Mouse (Mus musculus) lung, postnatal 10 days (tissue): ENCODE results near the gene Nfic.

Experiments
- DNase-seq: peaks from one replicate; pipeline ENCODE4 v3.0.0; 2021

Gene Nfic

GRCm38 (mm10) chr10:81401521-81402226 lies 53.8 kb downstream of the Nfic start:
- DNase-seq = peak; percentile 93

GRCm38 (mm10) chr10:81401205-81401520 lies 54.3 kb downstream of the Nfic start:
- no peak for DNase-seq

GRCm38 (mm10) chr10:81400371-81401204 lies 54.8 kb downstream of the Nfic start:
- no peak for DNase-seq

- no peak for DNase-seq
Measured at GRCm38 (mm10) chr10:81399798-81400308, 55.6 kb downstream of the Nfic start.

GRCm38 (mm10) chr10:81399296-81399695 lies 56.1 kb downstream of the Nfic start:
- DNase-seq = no peak

- no peak for DNase-seq
Measured at GRCm38 (mm10) chr10:81396749-81397148, 58.7 kb downstream of the Nfic start.

GRCm38 (mm10) chr10:81395865-81396264 lies 59.6 kb downstream of the Nfic start:
- DNase-seq = no peak

GRCm38 (mm10) chr10:81395127-81395526 lies 60.3 kb downstream of the Nfic start:
- DNase-seq = peak; percentile 85

GRCm38 (mm10) chr10:81393456-81394063 lies 61.9 kb downstream of the Nfic start:
- peak; percentile 68 for DNase-seq

- no peak for DNase-seq
Measured at GRCm38 (mm10) chr10:81392781-81393185, 62.7 kb downstream of the Nfic start, which contains the start of gene Smim24. Gene Smim24, plus strand, starts transcription at chr10:81393051.

- no peak for DNase-seq
Measured at GRCm38 (mm10) chr10:81392270-81392669, 63.2 kb downstream of the Nfic start.

GRCm38 (mm10) chr10:81390678-81390965 lies 64.8 kb downstream of the Nfic start:
- DNase-seq = no peak

- peak; percentile 88 for DNase-seq
Measured at GRCm38 (mm10) chr10:81389801-81390677, 65.4 kb downstream of the Nfic start.

- peak; percentile 67 for DNase-seq
Measured at GRCm38 (mm10) chr10:81389373-81389772, 66.1 kb downstream of the Nfic start.

GRCm38 (mm10) chr10:81388505-81389055 lies 66.9 kb downstream of the Nfic start, which contains the start of gene Gm48552:
Gene Gm48552, plus strand, starts transcription at chr10:81389005.
- DNase-seq = no peak

GRCm38 (mm10) chr10:81387716-81388115 lies 67.7 kb downstream of the Nfic start:
- no peak for DNase-seq

- no peak for DNase-seq
Measured at GRCm38 (mm10) chr10:81385603-81386306, 69.7 kb downstream of the Nfic start.

GRCm38 (mm10) chr10:81384605-81384982 lies 70.8 kb downstream of the Nfic start:
- no peak for DNase-seq

- DNase-seq = peak; percentile 100
Measured at GRCm38 (mm10) chr10:81383802-81384604, 71.4 kb downstream of the Nfic start, which contains the start of the genes Dohh and Gm48551. Gene Dohh, plus strand, starts transcription at chr10:81384428. Gene Gm48551, plus strand, starts transcription at chr10:81384466.

GRCm38 (mm10) chr10:81382039-81382438 lies 73.4 kb downstream of the Nfic start:
- peak; percentile 77 for DNase-seq
